Mouse (Mus musculus): ENCODE data around the gene Pxn.

- no peak for TF ChIP-seq MAFK (IDR thresholded peaks at IDR 0.05; ENCODE audit: insufficient read depth, low read depth, low read length)
- no peak for TF ChIP-seq ZC3H11A (IDR thresholded peaks at IDR 0.05; ENCODE audit: borderline replicate concordance, low read depth, low read length)
- TF ChIP-seq HCFC1 (IDR thresholded peaks at IDR 0.05; ENCODE audit: borderline replicate concordance, insufficient read depth, low read length) = no peak
Measured at GRCm38 (mm10) chr5:115492711-115493335, 13.7 kb upstream of the Pxn start.
